Mouse (Mus musculus) liver, embryonic 15.5 days (tissue): ENCODE measurements around the gene Cfap54. TPM values are rescaled to one million over a fixed set of nuclear protein-coding genes. Genes with fewer than 3 reads are reported as not detected.

Source experiments
- ATAC-seq: fragments of 200-750 bp; cut with Nextera tagmentation; 2 replicates; pipeline ENCODE4 v1.8.0; 2017; ENCODE audit warnings: moderate number of reproducible peaks, mild to moderate bottlenecking, moderate library complexity; ENCODE audit not compliant: insufficient read depth
- H3K27ac ChIP-seq: fragments of 300-500 bp; sonication (generic); replicated peaks from 2 replicates; pipeline ENCODE4 v1.5.1; 2015; ENCODE audit warnings: mild to moderate bottlenecking, inconsistent platforms
- H3K27me3 ChIP-seq: fragments of 300-500 bp; sonication (generic); 2 replicates; pipeline ENCODE4 v1.6.1; 2015; ENCODE audit warnings: mild to moderate bottlenecking, inconsistent platforms
- H3K36me3 ChIP-seq: fragments of 300-500 bp; sonication (generic); replicated peaks from 2 replicates; pipeline ENCODE4 v1.6.1; 2015; ENCODE audit warnings: moderate library complexity, mild to moderate bottlenecking, inconsistent platforms
- H3K4me1 ChIP-seq: fragments of 300-500 bp; sonication (generic); replicated peaks from 2 replicates; pipeline ENCODE4 v1.6.1; 2015; ENCODE audit warnings: inconsistent platforms
- H3K4me2 ChIP-seq: fragments of 300-500 bp; sonication (generic); 2 replicates; pipeline ENCODE4 v1.6.1; 2015; ENCODE audit warnings: moderate library complexity, mild to moderate bottlenecking, inconsistent platforms
- H3K4me3 ChIP-seq: fragments of 300-500 bp; sonication (generic); replicated peaks from 2 replicates; pipeline ENCODE4 v1.5.1; 2015; ENCODE audit warnings: mild to moderate bottlenecking, inconsistent platforms
- H3K9ac ChIP-seq: fragments of 300-500 bp; sonication (generic); 2 replicates; pipeline ENCODE4 v1.6.1; 2015; ENCODE audit warnings: moderate library complexity, mild to moderate bottlenecking, inconsistent platforms
- H3K9me3 ChIP-seq: fragments of 300-500 bp; sonication (generic); replicated peaks from 2 replicates; pipeline ENCODE4 v1.6.1; 2016; ENCODE audit warnings: inconsistent platforms
- WGBS: fragments of 180-500 bp; shearing (Covaris S2); methylation state at CpG from one replicate; pipeline ENCODE4 v1.1.7; 2015; ENCODE audit warnings: mixed read lengths; ENCODE audit not compliant: insufficient replicate concordance; 5-methylcytosine and 5-hydroxymethylcytosine counted together
- polyA plus RNA-seq: library from polyadenylated mRNA; unstranded; fragments of >200 nt; fragmentation: Nextera tagmentation; extraction: Ambion mirVana; gene quantifications from 2 replicates; pipeline ENCODE4 v1.2.1, GENCODE M21; 2015

The Cfap54 gene
- polyA plus RNA-seq, result 0.18 and 0.36 TPM in 2 replicates

GRCm38 (mm10) chr10:93081133-93081779 lies at the start of gene Cfap54:
Cfap54 (minus strand) TSS chr10:93081618.
- Histone ChIP-seq H3K27ac (0 out of 2 replicates have a peak within 1 kb of the TSS, but pooled peaks have one; percentile 30), H3K27me3 (0 out of 2 replicates have a peak, but pooled peaks cover 3% of the 10 kb centered on the region), H3K36me3 (no peaks in the 10 kb centered on the region), H3K9ac (peak within 1 kb of the TSS; percentile 33), H3K4me3 (peak within 1 kb of the TSS; percentile 68), H3K4me2 (peak within 1 kb of the TSS; percentile 87), H3K9me3 (no peaks in the 10 kb centered on the region), H3K4me1 (peaks cover 33% of the 10 kb centered on the region)
- peak; percentile 95 for ATAC-seq
- 1% methylated on average over 34 of the region's 34 CpGs for WGBS

GRCm38 (mm10) chr10:93130456-93130940 lies 49.1 kb upstream of the Cfap54 start:
- Histone ChIP-seq H3K27me3 (no peaks in the 10 kb centered on the region), H3K4me3 (no peak overlapping the region), H3K9me3 (no peaks in the 10 kb centered on the region), H3K27ac (0 out of 2 replicates have a peak overlapping the region, but pooled peaks have one; percentile 14), H3K36me3 (no peaks in the 10 kb centered on the region), H3K9ac (no peak overlapping the region), H3K4me2 (no peak overlapping the region), H3K4me1 (peaks cover 13% of the 10 kb centered on the region)
- no peak for ATAC-seq
- WGBS, result 73% methylated on average over 10 of the region's 10 CpGs

GRCm38 (mm10) chr10:93129904-93130455 lies 48.6 kb upstream of the Cfap54 start:
- H3K9ac ChIP-seq, result no peak overlapping the region

GRCm38 (mm10) chr10:93129345-93129744 lies 47.9 kb upstream of the Cfap54 start:
- WGBS, result 53% methylated on average over 1 of the region's 1 CpGs
- Histone ChIP-seq H3K4me3 (no peak overlapping the region), H3K36me3 (no peaks in the 10 kb centered on the region), H3K9ac (no peak overlapping the region), H3K4me1 (peaks cover 24% of the 10 kb centered on the region), H3K27ac (no peak overlapping the region), H3K9me3 (no peaks in the 10 kb centered on the region), H3K4me2 (no peak overlapping the region), H3K27me3 (no peaks in the 10 kb centered on the region)
- no peak for ATAC-seq

More at GRCm38 (mm10) chr10:93129904-93130455, 48.6 kb upstream of the Cfap54 start:
- Histone ChIP-seq H3K27me3 (no peaks in the 10 kb centered on the region), H3K4me2 (no peak overlapping the region), H3K27ac (no peak overlapping the region), H3K4me1 (peaks cover 17% of the 10 kb centered on the region), H3K9me3 (no peaks in the 10 kb centered on the region), H3K36me3 (no peaks in the 10 kb centered on the region), H3K4me3 (no peak overlapping the region)
- 62% methylated on average over 9 of the region's 9 CpGs for WGBS
- ATAC-seq, result no peak

DNA sequence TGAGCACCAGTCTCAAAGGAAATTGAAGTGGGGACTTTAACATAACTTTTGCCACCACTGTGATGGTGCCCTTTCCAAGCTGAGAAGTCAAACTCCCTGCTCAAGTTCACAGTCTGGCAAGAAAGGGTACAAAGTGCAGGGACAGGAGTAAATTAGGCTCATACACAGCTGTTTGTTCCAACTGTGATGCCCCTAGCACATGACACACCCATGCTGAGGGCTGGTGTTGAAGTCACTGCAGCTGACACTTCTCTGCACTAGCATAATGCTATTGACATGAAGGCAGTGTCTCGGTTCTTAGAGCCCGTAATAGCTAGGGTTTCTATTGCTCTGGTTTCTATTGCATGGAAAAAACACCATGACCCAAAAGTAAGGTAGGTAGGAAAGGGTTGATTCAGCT lies 47.1 kb upstream of the Cfap54 start:
- WGBS, result 69% methylated on average over 2 of the region's 2 CpGs
- Histone ChIP-seq H3K4me1 (peaks cover 32% of the 10 kb centered on the region), H3K9me3 (no peaks in the 10 kb centered on the region), H3K9ac (no peak overlapping the region), H3K4me3 (no peak overlapping the region), H3K27ac (no peak overlapping the region), H3K4me2 (no peak overlapping the region), H3K27me3 (no peaks in the 10 kb centered on the region), H3K36me3 (no peaks in the 10 kb centered on the region)
- ATAC-seq, result no peak

- no peak; the same call in 1 of the 2 replicates for ATAC-seq
- H3K4me3 ChIP-seq, result 0 out of 2 replicates have a peak overlapping the region, but pooled peaks have one; percentile 14
- H3K9ac ChIP-seq, result no peak overlapping the region; the same call in 1 of the 2 replicates
- no peaks in the 10 kb centered on the region for H3K36me3 ChIP-seq
- no peaks in the 10 kb centered on the region for H3K9me3 ChIP-seq
- H3K27ac ChIP-seq, result 0 out of 2 replicates have a peak overlapping the region, but pooled peaks have one; percentile 34
- 74% methylated on average over 3 of the region's 3 CpGs for WGBS
- no peaks in the 10 kb centered on the region for H3K27me3 ChIP-seq
- peaks cover 43% of the 10 kb centered on the region for H3K4me1 ChIP-seq
- peak overlapping the region; percentile 44 for H3K4me2 ChIP-seq
These were observed 44.6 kb upstream of the Cfap54 start for GRCm38 (mm10) chr10:93126025-93126424.

- Histone ChIP-seq H3K36me3 (no peaks in the 10 kb centered on the region), H3K27me3 (no peaks in the 10 kb centered on the region), H3K27ac (peak overlapping the region; percentile 68), H3K4me1 (peaks cover 45% of the 10 kb centered on the region), H3K4me2 (peak overlapping the region; percentile 58), H3K9ac (peak overlapping the region; percentile 28; the same call in 1 of the 2 replicates), H3K4me3 (peak overlapping the region; percentile 39), H3K9me3 (no peaks in the 10 kb centered on the region)
- WGBS, result 8% methylated on average over 12 of the region's 12 CpGs
- ATAC-seq, result peak; percentile 52
These were observed 42.7 kb upstream of the Cfap54 start for GRCm38 (mm10) chr10:93123957-93124613.

DNA sequence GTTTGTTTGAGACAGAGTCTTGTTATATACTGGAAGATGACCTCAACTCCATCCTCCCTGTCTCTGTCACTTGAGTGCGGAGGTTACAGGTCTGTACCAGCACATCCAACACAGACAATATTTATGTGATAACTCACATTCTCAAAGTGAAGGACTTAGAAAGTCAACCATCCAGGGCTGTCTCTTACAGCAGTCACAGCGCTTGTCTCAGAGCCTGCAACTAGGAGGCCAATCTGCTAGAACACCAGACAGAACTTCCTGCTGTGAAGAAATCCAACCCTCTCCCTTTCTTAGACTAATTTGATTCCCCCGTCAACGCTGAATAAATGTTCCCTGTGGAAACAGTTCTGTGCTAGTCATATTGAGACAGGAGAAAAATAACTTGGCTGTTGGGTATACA lies 41.9 kb upstream of the Cfap54 start:
- Histone ChIP-seq H3K27me3 (no peaks in the 10 kb centered on the region), H3K9me3 (no peaks in the 10 kb centered on the region), H3K27ac (no peak overlapping the region; the same call in 1 of the 2 replicates), H3K4me1 (peaks cover 45% of the 10 kb centered on the region), H3K4me3 (no peak overlapping the region), H3K36me3 (no peaks in the 10 kb centered on the region), H3K9ac (no peak overlapping the region), H3K4me2 (peak overlapping the region; percentile 58)
- ATAC-seq, result no peak
- WGBS, result 24% methylated on average over 4 of the region's 4 CpGs

DNA sequence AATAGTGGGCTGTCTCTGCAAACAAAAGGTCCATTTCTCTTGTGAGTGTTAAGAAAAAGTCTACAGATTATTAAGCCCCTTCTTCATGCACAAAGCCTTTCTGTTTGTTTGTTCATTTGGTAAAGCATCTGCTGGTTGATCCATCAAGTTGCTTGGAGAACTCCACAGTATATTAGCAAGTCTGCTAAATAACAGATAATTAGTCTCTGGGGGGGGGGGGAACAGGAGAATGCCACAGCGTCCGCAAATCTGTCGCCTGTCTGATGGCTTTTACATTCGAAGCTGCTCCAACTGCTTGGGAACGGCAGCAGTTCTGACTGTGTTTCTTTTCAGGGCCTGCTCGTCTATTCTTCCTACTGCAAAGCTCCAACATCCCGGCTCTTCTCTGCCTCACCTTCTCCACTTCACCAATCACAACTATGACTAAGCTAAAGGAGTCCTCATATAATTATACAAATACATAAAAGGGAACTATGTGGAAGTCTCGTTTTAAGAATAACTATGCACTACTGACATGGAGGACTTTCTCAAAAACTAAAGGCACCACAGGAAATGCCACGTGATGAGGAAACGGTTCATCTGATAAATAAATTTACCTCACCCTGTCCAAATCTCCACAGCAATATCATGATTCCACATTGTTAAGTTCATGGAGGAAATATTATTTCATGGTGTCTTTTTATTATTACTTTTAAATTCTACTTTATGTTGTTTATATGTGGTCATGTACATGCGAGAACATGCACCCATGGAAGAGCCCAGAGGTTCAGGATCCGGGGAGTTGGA lies 41.2 kb upstream of the Cfap54 start:
- Histone ChIP-seq H3K9ac (no peak overlapping the region), H3K4me2 (no peak overlapping the region), H3K4me1 (peaks cover 45% of the 10 kb centered on the region), H3K9me3 (no peaks in the 10 kb centered on the region), H3K36me3 (no peaks in the 10 kb centered on the region), H3K4me3 (no peak overlapping the region), H3K27ac (no peak overlapping the region), H3K27me3 (no peaks in the 10 kb centered on the region)
- no peak for ATAC-seq
- 25% methylated on average over 12 of the region's 12 CpGs for WGBS

DNA sequence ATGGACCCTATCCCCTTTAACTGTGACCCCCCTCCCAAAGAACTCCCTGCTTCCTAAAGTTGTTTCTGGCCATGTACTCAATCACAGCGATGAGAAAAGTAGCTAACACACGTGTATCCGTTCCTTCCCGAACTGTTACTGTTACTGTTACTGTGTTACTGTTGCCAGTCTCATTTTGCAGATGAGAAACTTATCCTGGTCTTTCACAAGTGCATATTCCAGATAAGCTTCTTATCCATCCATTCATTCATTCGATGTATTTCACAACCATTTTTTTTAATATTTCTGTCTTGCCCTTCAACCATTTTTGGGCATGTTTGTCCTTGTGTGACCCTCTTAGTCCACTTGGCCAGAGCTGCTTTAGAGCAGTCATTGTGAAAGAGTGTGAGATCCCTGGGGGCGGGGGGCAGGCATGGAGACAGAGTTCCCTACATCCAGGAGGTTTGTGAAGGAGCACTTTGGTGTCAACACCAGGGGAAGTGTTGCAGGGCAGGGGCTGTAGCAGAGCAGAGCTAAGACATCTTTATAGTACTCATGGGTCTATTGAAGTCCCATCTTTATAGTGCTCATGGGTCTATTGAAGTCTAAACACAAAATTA lies 39.9 kb upstream of the Cfap54 start:
- Histone ChIP-seq H3K4me1 (peaks cover 39% of the 10 kb centered on the region), H3K9me3 (no peaks in the 10 kb centered on the region), H3K4me3 (no peak overlapping the region), H3K36me3 (no peaks in the 10 kb centered on the region), H3K9ac (no peak overlapping the region), H3K27me3 (no peaks in the 10 kb centered on the region), H3K4me2 (no peak overlapping the region), H3K27ac (no peak overlapping the region)
- 55% methylated on average over 6 of the region's 6 CpGs for WGBS
- no peak for ATAC-seq
